Mouse (Mus musculus) layer of hippocampus, postnatal 25 days (tissue): ENCODE measurements around the gene Gna15. TPM values are rescaled to one million over a fixed set of nuclear protein-coding genes. Genes with fewer than 3 reads are reported as not detected.

ENCODE experiments used
- DNase-seq, 2 experiments: peaks; one replicate each; pipeline ENCODE4 v3.0.0; 2022; ENCODE audit warnings: mixed read lengths in 2 of 2, low spot score in 1 of 2; ENCODE audit errors: extremely low spot score in 1 of 2
- total RNA-seq, 2 experiments: library from RNA; stranded (reverse); gene quantifications; 2 replicates each; pipeline ENCODE4 v1.2.3; 2021

The Gna15 gene
- total RNA-seq, 2 experiments from 2014 or later, result 2.4 to 3.2 TPM

DNA sequence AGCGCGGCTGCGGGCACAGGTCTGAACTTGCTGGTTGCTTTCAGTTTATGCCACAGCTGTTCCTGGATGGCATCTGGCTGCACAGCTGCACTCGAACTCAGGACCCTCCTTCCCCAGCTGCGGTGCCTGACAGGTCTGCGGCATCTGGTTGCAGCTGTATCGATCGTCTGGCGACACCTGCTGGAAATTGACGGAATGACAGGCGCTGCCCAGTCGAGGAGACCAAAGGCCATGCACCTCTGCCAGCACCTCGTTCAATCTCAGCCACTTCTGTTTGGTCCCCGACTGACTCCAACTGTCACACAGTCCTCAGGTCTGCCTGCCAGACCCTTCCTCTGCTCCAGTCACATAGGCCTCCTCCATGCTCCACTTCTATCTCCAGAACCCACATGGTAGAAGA is 2.8 kb upstream of the Gna15 start:
- DNase-seq, result peak; percentile 67 to 85

- DNase-seq, result no peak
Measured at GRCm38 (mm10) chr10:81525017-81525694, 1.1 kb upstream of the Gna15 start.

- DNase-seq, result no peak
Measured at GRCm38 (mm10) chr10:81523570-81523969, 455 bp downstream of the Gna15 start.

- DNase-seq, result no peak
Measured at GRCm38 (mm10) chr10:81523142-81523541, 883 bp downstream of the Gna15 start.

- DNase-seq, result no peak
Measured at GRCm38 (mm10) chr10:81519978-81520365, 4.1 kb downstream of the Gna15 start.

- no peak for DNase-seq
Measured at GRCm38 (mm10) chr10:81519227-81519977, 4.6 kb downstream of the Gna15 start.

- DNase-seq, result peak in 1 of 2 experiments; percentile 66
Measured at GRCm38 (mm10) chr10:81518546-81518945, 5.5 kb downstream of the Gna15 start.

GRCm38 (mm10) chr10:81517227-81517626 is 6.8 kb downstream of the Gna15 start:
- no peak for DNase-seq

DNA sequence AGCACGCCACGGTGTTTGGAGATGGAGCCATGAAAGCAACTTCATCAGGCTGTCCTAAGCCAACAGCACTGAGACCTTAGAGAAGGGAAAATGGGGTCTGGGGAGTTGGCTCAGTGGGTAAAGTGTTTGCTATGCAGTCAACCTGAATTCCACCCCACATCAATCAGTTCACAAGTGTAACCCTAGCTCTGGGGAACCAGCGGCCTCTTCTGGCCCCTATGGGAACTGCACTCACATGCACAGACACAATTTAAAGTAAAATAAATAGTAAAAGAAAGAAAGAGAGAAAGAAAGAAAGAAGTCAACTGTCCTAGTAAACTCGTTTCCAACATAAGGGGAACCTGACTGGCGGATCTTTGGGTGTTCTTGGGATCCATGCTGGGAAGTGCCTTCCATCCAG is 10.2 kb downstream of the Gna15 start:
- DNase-seq, result no peak

DNA sequence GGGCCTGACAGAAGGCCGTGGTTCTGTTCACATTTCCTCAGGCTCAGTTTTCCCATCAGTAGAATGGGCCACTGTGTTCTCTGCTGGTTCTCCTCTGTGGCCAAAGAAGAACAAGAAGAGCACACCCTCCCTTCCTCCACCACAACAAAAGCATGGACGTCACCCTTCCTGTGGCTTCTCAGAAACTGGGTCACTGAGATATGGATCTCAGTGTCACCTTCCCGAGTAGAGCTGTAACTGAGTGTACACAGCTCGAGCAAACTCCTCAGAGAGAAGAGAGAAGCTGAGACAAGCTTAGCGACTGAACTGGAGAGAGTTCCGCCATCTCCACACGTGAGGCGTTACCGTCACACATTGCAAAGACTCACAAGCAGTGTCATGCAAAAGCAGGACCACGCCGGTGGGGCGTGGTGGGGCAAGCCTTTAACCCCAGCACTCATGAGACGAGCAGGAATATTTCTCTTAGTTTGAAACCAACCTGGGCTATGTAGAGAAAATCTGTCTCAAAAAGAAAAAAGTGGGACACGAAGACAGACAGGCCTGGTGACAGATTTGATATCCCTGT is 13.7 kb downstream of the Gna15 start:
- DNase-seq, result no peak

DNA sequence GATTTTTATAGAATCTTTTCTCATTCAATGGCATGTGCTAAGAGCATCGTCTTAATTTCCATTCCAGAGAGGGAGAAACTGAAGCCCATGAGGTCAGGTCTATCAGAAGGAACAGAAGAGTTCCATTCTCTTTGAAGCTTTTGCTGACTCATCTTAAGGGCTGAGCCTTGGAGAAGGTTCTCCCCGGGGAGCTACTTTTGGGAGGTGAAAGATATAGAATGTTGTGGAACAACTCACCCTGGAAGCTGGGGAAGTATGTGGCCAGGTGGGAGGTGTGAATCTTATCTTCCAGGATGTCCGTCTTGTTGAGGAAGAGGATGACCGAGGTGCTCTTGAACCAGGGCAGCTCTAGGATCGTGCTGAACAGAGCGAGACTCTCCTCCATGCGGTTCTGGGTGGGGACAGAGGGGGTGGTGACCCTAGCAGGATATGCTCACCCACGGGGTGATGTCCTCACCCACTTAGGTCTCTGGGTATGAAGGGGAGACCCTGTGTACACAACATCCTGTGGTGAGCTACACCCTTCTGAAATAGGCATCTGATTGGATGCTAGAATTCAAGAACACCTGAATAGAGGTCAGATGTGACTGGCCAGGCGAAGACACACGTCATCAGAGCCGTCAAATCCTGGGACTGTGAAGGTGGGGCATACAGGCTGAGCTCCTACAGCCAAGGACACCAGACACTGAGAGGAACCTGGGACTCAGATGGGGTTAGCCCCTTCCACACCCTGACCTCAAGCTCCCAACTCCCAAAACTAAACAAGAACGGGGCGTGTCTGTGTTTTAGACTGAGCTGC is 16.1 kb downstream of the Gna15 start:
- DNase-seq, result no peak

DNA sequence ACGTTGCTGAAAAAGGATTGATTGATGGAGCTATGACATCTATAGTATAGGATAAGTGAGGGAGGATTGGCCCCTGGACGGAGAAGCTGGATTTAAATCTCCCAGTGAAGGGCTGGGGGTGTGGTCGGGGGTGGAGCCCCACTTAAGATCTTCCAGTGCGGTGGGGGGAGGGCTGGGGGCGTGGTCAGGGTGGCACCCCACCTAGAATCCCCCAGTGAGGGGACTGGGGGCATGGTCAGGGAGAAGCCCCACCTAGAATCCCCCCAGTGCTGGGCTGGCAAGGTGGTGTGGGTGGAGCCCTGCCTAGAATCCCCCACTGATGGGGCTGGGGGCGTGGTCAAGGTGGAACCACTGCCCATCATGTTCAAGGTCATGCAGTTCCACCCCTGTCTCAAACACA is 16.9 kb downstream of the Gna15 start:
- DNase-seq, result no peak

DNA sequence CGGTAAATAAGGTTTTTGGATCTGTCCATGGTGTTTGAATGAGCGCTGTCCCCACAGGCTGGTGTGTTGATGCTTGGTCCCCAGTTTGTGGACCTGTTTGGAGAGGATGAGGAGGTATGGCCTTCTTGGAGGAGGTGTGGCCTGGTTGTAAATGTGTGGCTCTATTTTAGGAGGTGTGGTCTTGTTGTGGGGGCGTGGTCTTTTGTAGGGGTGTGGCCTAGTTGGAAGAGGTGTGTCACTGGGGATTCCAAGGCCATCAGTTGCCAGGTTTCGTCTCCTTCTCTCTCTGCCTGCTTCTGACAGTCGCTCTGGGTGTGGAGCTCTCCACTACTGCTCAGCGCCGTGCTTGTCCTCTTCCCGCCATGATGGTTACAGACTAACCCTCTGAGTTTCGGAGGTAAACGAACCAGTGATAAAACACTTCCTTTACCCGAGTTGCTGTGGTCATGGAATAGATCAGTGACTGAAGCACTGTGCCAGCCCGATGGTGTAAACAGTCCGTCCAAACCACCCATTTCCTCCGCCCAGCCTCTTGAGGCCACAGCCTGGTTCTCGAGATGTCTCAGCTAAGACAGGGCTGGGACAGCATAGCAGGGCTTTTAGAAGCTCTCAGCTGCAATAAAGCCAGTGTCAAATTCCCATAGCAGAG is 18.9 kb downstream of the Gna15 start:
- DNase-seq, result no peak

DNA sequence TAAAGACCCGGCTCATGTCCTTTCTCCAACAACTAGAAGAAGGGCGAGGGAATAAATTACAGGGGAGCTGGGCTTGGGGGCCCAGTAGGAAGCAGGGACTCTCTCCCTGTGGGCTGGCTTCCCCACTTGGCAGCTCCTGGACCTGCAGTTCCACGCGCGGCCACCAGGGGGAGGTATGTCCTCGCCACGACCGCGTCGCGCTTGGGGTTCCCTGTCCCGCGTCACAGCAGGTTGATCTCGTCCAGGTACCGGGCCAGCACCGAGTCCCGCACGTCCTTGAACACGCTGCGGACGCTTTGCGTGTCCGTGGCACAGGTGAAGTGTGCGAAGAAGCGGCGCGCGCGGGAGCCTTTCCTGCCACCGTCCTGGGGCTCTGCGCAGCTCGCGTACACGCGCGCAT is 21.4 kb downstream of the Gna15 start:
- peak; percentile 98 to 99 for DNase-seq

DNA sequence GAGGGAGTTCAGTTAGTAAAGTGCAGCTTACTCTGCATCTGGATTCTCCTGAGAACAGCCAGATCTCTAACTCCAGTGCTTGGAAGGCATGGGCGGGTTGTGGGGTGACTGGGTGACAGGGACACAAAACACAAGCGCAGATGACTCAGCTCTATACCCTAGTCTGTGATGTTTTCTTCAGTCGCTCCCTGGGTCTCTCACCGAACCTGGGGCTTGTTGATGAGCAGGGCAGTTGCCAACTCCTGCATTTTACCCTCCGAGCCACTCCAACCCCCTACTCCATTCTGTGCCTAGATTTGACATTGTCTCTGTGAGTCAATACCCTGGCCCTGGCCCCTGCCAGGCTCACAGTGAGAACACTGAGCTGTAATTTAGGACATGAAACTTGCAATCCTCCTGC is 22.2 kb downstream of the Gna15 start:
- no peak for DNase-seq

- DNase-seq, result no peak
Measured at GRCm38 (mm10) chr10:81500032-81500431, 24.0 kb downstream of the Gna15 start, which contains the start of gene S1pr4. S1pr4 (minus strand) TSS chr10:81500132.

DNA sequence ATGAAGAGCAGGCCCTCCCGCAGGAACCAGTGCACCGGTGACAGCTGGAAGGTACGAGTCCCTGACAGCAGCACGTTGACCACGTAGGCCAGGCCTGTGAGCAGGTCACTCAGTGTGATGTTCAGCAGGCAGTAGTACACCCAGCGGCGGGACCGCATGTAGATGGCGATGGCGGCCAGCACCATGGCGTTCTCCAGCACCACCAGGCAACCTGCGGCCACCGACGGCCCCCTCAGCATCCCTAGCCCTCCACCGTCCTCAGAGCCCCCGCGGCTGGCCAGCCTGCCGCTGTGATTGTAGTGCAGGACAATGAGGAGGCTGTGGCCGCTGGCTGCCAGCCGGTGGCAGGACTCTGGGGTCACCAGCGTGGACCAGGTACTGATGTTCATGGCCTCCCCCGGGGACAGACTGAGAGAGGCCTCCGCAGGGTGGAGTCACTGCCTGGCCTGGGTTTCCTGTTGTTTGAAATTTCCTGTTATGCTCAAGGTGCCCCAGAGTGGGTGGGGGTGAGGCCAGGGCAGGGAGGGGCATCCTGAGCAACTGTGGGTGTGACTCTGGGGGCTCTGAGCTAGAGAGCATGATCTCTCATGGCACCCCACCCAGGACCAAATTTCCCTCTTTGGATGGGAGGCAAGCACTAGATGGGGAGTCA is 24.6 kb downstream of the Gna15 start:
- DNase-seq, result no peak

- no peak for DNase-seq
Measured at GRCm38 (mm10) chr10:81498316-81499249, 25.4 kb downstream of the Gna15 start.
